Mouse (Mus musculus): ENCODE data around the gene Slc35a3. TPM values are rescaled to one million over a fixed set of nuclear protein-coding genes. Genes with fewer than 3 reads are reported as not detected.
A peak's percentile ranks its signal among the peaks of the same experiment; 100 is the strongest.

Slc35a3 gene
- polyA plus RNA-seq, 1 experiment, result 10.4 TPM

- no peak for DNase-seq (ENCODE audit: low read depth)
Observed at GRCm38 (mm10) chr3:116634091-116634490, 78.5 kb downstream of the Slc35a3 start.

GRCm38 (mm10) chr3:116632971-116633370 lies 79.7 kb downstream of the Slc35a3 start:
- DNase-seq (ENCODE audit: low read depth), result no peak
- TF ChIP-seq POLR2A (IDR thresholded peaks at IDR 0.05; ENCODE audit: borderline replicate concordance, extremely low read depth, insufficient read depth, insufficient read length, poor library complexity, severe bottlenecking) (no peak), CTCF (IDR thresholded peaks at IDR 0.05; ENCODE audit: borderline replicate concordance, extremely low read depth, insufficient read depth, insufficient read length) (no peak)

More at GRCm38 (mm10) chr3:116634091-116634490, 78.5 kb downstream of the Slc35a3 start:
- no peak for TF ChIP-seq CTCF (IDR thresholded peaks at IDR 0.05; ENCODE audit: borderline replicate concordance, extremely low read depth, insufficient read depth, insufficient read length)
- TF ChIP-seq POLR2A (IDR thresholded peaks at IDR 0.05; ENCODE audit: borderline replicate concordance, extremely low read depth, insufficient read depth, insufficient read length, poor library complexity, severe bottlenecking), result no peak

- DNase-seq (ENCODE audit: low read depth), result peak; percentile 31
- TF ChIP-seq POLR2A (IDR thresholded peaks at IDR 0.05; ENCODE audit: borderline replicate concordance, extremely low read depth, insufficient read depth, insufficient read length, poor library complexity, severe bottlenecking) (no peak), CTCF (IDR thresholded peaks at IDR 0.05; ENCODE audit: borderline replicate concordance, extremely low read depth, insufficient read depth, insufficient read length) (no peak)
Observed at GRCm38 (mm10) chr3:116631459-116631858, 81.2 kb downstream of the Slc35a3 start.

- TF ChIP-seq POLR2A (IDR thresholded peaks at IDR 0.05; ENCODE audit: borderline replicate concordance, extremely low read depth, insufficient read depth, insufficient read length, poor library complexity, severe bottlenecking) (no peak), CTCF (IDR thresholded peaks at IDR 0.05; ENCODE audit: borderline replicate concordance, extremely low read depth, insufficient read depth, insufficient read length) (no peak)
- no peak for DNase-seq (ENCODE audit: low read depth)
Observed at GRCm38 (mm10) chr3:116622641-116623040, 90.0 kb downstream of the Slc35a3 start.

GRCm38 (mm10) chr3:116620636-116621370 lies 91.8 kb downstream of the Slc35a3 start:
- DNase-seq (ENCODE audit: low read depth), result no peak
- TF ChIP-seq POLR2A (IDR thresholded peaks at IDR 0.05; ENCODE audit: borderline replicate concordance, extremely low read depth, insufficient read depth, insufficient read length, poor library complexity, severe bottlenecking) (no peak), CTCF (IDR thresholded peaks at IDR 0.05; ENCODE audit: borderline replicate concordance, extremely low read depth, insufficient read depth, insufficient read length) (no peak)

Other genes starting within 250 kb of the Slc35a3 start
- 88.2 and 90.0 TPM in 2 replicates for gene Rtca, start 204.6 kb downstream of the Slc35a3 start, polyA plus RNA-seq (2012; rRNA removed)
- 11.2 TPM in 2 replicates for gene Dbt, start 199.8 kb downstream of the Slc35a3 start, polyA plus RNA-seq (2012; rRNA removed)
- 0.08 and 0.10 TPM in 2 replicates for gene Lrrc39, start 149.9 kb downstream of the Slc35a3 start, polyA plus RNA-seq (2012; rRNA removed)
- gene Sass6, start 117.8 kb downstream of the Slc35a3 start, polyA plus RNA-seq (2012; rRNA removed), result 10.4 and 10.7 TPM in 2 replicates
- 25.3 and 27.2 TPM in 2 replicates for gene Trmt13, start 98.2 kb downstream of the Slc35a3 start, polyA plus RNA-seq (2012; rRNA removed)
- gene Mfsd14a, start 50.2 kb downstream of the Slc35a3 start, polyA plus RNA-seq (2012; rRNA removed), result 38.8 and 44.9 TPM in 2 replicates
- not detected in 2 replicates for gene Gm43191, start 31.6 kb downstream of the Slc35a3 start, polyA plus RNA-seq (2012; rRNA removed)
- 11.4 and 18.0 TPM in 2 replicates for gene Agl, start 95.3 kb upstream of the Slc35a3 start, polyA plus RNA-seq (2012; rRNA removed)
- 2.9 and 4.0 TPM in 2 replicates for gene Frrs1, start 146.6 kb upstream of the Slc35a3 start, polyA plus RNA-seq (2012; rRNA removed)